In genomic region chr7:112864188-112864587, GRCm38 (mm10) we compare ENCODE assay signal across 15 mouse cellular contexts.
"Had no signal": no experiment of that assay in that cellular context is flagged by ENCODE, and none has a peak within 500 bp of the region (broad histone marks: within the 10 kb centered on the region; RNA-seq: fewer than 3 reads in every experiment).

No protein-coding gene starts in this region.

- H3K4me3 ChIP-seq: intestine, embryonic 15.5 days; left cerebral cortex, adult 2 months; limb, embryonic 10.5 days; liver, embryonic 15.5 days; midbrain, embryonic 10.5 days; myocyte; neural tube, embryonic 15.5 days had no signal

- H3K27ac ChIP-seq: intestine, embryonic 15.5 days; left cerebral cortex, adult 2 months; limb, embryonic 10.5 days; liver, embryonic 15.5 days; midbrain, embryonic 10.5 days; neural tube, embryonic 15.5 days had no signal

- H3K9ac ChIP-seq: intestine, embryonic 15.5 days; liver, embryonic 15.5 days; neural tube, embryonic 15.5 days had no signal

- ATAC-seq: intestine, embryonic 15.5 days had no signal

- H3K27me3 ChIP-seq: intestine, embryonic 15.5 days; liver, embryonic 15.5 days; neural tube, embryonic 15.5 days had no signal

- H3K4me1 ChIP-seq: liver, embryonic 15.5 days had no signal

- DNase-seq: kidney, adult 18-20 months; kidney, postnatal 36 days; midbrain, embryonic 14.5 days; right cerebral cortex, adult 18-20 months; right cerebral cortex, postnatal 25 days; thymus, adult 18-20 months; thymus, postnatal 14 days had no signal

- H3K9me3 ChIP-seq: intestine, embryonic 15.5 days; limb, embryonic 10.5 days; liver, embryonic 15.5 days; midbrain, embryonic 10.5 days; neural tube, embryonic 15.5 days had no signal

- H3K4me2 ChIP-seq: intestine, embryonic 15.5 days; liver, embryonic 11.5 days; liver, embryonic 15.5 days; neural tube, embryonic 15.5 days had no signal

- H3K36me3 ChIP-seq: liver, embryonic 15.5 days had no signal
